Mouse (Mus musculus) right cerebral cortex, adult 2 months (tissue): ENCODE results near the gene Ccdc194.

Experiments
- DNase-seq, 2 experiments: peaks; one replicate each; pipeline ENCODE4 v3.0.0; 2021 to 2022; ENCODE audit warnings: low spot score in 2 of 2

Gene Ccdc194

GRCm38 (mm10) chr8:71476099-71476940 is 49.2 kb downstream of the Ccdc194 start:
- peak; percentile 74 to 84 for DNase-seq

GRCm38 (mm10) chr8:71475702-71476075 is 49.8 kb downstream of the Ccdc194 start:
- DNase-seq: no peak

- no peak for DNase-seq
These were observed 50.5 kb downstream of the Ccdc194 start for GRCm38 (mm10) chr8:71474785-71475701.

GRCm38 (mm10) chr8:71474344-71474743 is 51.2 kb downstream of the Ccdc194 start:
- no peak for DNase-seq

GRCm38 (mm10) chr8:71472601-71473386 is 52.7 kb downstream of the Ccdc194 start:
- DNase-seq: no peak

- no peak for DNase-seq
These were observed 53.6 kb downstream of the Ccdc194 start for GRCm38 (mm10) chr8:71471861-71472260.

GRCm38 (mm10) chr8:71470913-71471255 is 54.6 kb downstream of the Ccdc194 start:
- no peak for DNase-seq

GRCm38 (mm10) chr8:71470146-71470912 is 55.2 kb downstream of the Ccdc194 start:
- DNase-seq: no peak
